Mouse (Mus musculus): ENCODE measurements around the gene Nabp1. TPM values are rescaled to one million over a fixed set of nuclear protein-coding genes. Genes with fewer than 3 reads are reported as not detected.

Nabp1 gene
- total and polyA plus RNA-seq, 3 experiments, result 5.4 to 10.0 TPM; not detected in 1

- Histone ChIP-seq H3K27me3 (ENCODE audit: control insufficient read depth in 1 of 2, insufficient read depth in 2 of 2, low read length in 2 of 2) (no peaks in the 10 kb centered on the region), H3K79me2 (ENCODE audit: control insufficient read depth, insufficient read depth, low read length, poor library complexity) (no peaks in the 10 kb centered on the region), H3K9me3 (replicated peaks; ENCODE audit: insufficient read depth, low read length) (no peaks in the 10 kb centered on the region), H3K36me3 (ENCODE audit: control insufficient read depth in 1 of 2, insufficient read depth in 2 of 2, low read length in 2 of 2) (peaks cover 0 to 3% of the 10 kb centered on the region in 2 experiments; a peak in 2 of 4 replicates), H3K4me1 (ENCODE audit: control insufficient read depth in 1 of 2, insufficient read depth in 2 of 2, low read length in 2 of 2) (no peaks in the 10 kb centered on the region), H3K9ac (ENCODE audit: control insufficient read depth, low read depth, low read length, poor library complexity, severe bottlenecking) (no peak overlapping the region), H3K4me3 (ENCODE audit: control insufficient read depth in 1 of 2, insufficient read depth in 1 of 2, low read depth in 2 of 2, low read length in 2 of 2) (no peak overlapping the region), H3K27ac (ENCODE audit: control insufficient read depth, low read depth, low read length) (no peak overlapping the region)
- peak; percentile 26; the same call in 1 of the 2 replicates for TF ChIP-seq ZC3H11A (IDR thresholded peaks at IDR 0.05; ENCODE audit: low read depth, low read length)
- no peak for TF ChIP-seq USF1 (IDR thresholded peaks at IDR 0.05; ENCODE audit: low read depth, low read length)
- peak; percentile 85 for TF ChIP-seq SMC3 (IDR thresholded peaks at IDR 0.05; ENCODE audit: low read depth, low read length)
- TF ChIP-seq CTCF (IDR thresholded peaks at IDR 0.05 in 2 of 3, conservative IDR thresholded peaks at IDR 0.05 in 1 of 3; ENCODE audit: control insufficient read depth in 1 of 3, insufficient read depth in 1 of 3, low read depth in 2 of 3, low read length in 3 of 3, poor library complexity in 1 of 3, severe bottlenecking in 1 of 3), result peak in 2 of 3 experiments; percentile 25 to 66; a peak in 4 of 6 replicates
- no peak for TF ChIP-seq RCOR1 (IDR thresholded peaks at IDR 0.05; ENCODE audit: low read depth, low read length)
- TF ChIP-seq MAX (IDR thresholded peaks at IDR 0.05; ENCODE audit: low read length), result no peak
- TF ChIP-seq SIN3A (IDR thresholded peaks at IDR 0.05; ENCODE audit: low read length), result no peak
- TF ChIP-seq GATA1 (IDR thresholded peaks at IDR 0.05; ENCODE audit: low read depth, low read length), result no peak
- no peak for TF ChIP-seq KAT2A (conservative IDR thresholded peaks at IDR 0.05; ENCODE audit: low read depth, low read length)
- peak; percentile 48 for TF ChIP-seq RAD21 (IDR thresholded peaks at IDR 0.05; ENCODE audit: low read depth, low read length)
- peak; percentile 58 for DNase-seq (ENCODE audit: low read depth, low spot score)
These were observed 11.8 kb downstream of the Nabp1 start for GRCm38 (mm10) chr1:51466385-51466784.

GRCm38 (mm10) chr1:51465285-51465684, 12.9 kb downstream of the Nabp1 start:
- Histone ChIP-seq H3K9me3 (replicated peaks; ENCODE audit: insufficient read depth, low read length) (no peaks in the 10 kb centered on the region), H3K4me1 (ENCODE audit: control insufficient read depth in 1 of 2, insufficient read depth in 2 of 2, low read length in 2 of 2) (no peaks in the 10 kb centered on the region), H3K36me3 (ENCODE audit: control insufficient read depth in 1 of 2, insufficient read depth in 2 of 2, low read length in 2 of 2) (peaks cover 0 to 2% of the 10 kb centered on the region in 2 experiments; a peak in 1 of 4 replicates), H3K4me3 (ENCODE audit: control insufficient read depth in 1 of 2, insufficient read depth in 1 of 2, low read depth in 2 of 2, low read length in 2 of 2) (no peak overlapping the region), H3K27me3 (ENCODE audit: control insufficient read depth in 1 of 2, insufficient read depth in 2 of 2, low read length in 2 of 2) (no peaks in the 10 kb centered on the region), H3K27ac (ENCODE audit: control insufficient read depth, low read depth, low read length) (no peak overlapping the region), H3K9ac (ENCODE audit: control insufficient read depth, low read depth, low read length, poor library complexity, severe bottlenecking) (no peak overlapping the region), H3K79me2 (ENCODE audit: control insufficient read depth, insufficient read depth, low read length, poor library complexity) (no peaks in the 10 kb centered on the region)
- TF ChIP-seq CTCF (IDR thresholded peaks at IDR 0.05 in 2 of 3, conservative IDR thresholded peaks at IDR 0.05 in 1 of 3; ENCODE audit: control insufficient read depth in 1 of 3, insufficient read depth in 1 of 3, low read depth in 2 of 3, low read length in 3 of 3, poor library complexity in 1 of 3, severe bottlenecking in 1 of 3), result peak in 2 of 3 experiments; percentile 14 to 15; a peak in 2 of 6 replicates
- TF ChIP-seq CHD1 (IDR thresholded peaks at IDR 0.05; ENCODE audit: low read depth, low read length), result no peak
- no peak for TF ChIP-seq USF2 (IDR thresholded peaks at IDR 0.05; ENCODE audit: borderline replicate concordance in 1 of 2, insufficient read depth in 1 of 2, low read depth in 1 of 2, low read length in 2 of 2)
- no peak for TF ChIP-seq MAX (IDR thresholded peaks at IDR 0.05; ENCODE audit: low read length)
- no peak for TF ChIP-seq ZMIZ1 (IDR thresholded peaks at IDR 0.05; ENCODE audit: low read depth, low read length)
- TF ChIP-seq SMC3 (IDR thresholded peaks at IDR 0.05; ENCODE audit: low read depth, low read length), result peak; percentile 27
- no peak for TF ChIP-seq BHLHE40 (IDR thresholded peaks at IDR 0.05; ENCODE audit: borderline replicate concordance, low read depth, low read length)
- no peak for DNase-seq (ENCODE audit: low read depth, low spot score)

Measured in MEL (cell line).